Mouse (Mus musculus) kidney, embryonic 14.5 days (tissue): ENCODE results near the gene Utp14a. TPM values are rescaled to one million over a fixed set of nuclear protein-coding genes. Genes with fewer than 3 reads are reported as not detected.

Experiments used
- ATAC-seq: fragments of 200-750 bp; cut with Nextera tagmentation; 2 replicates; pipeline ENCODE4 v1.8.0; 2017; ENCODE audit warnings: moderate number of reproducible peaks, mild to moderate bottlenecking, moderate TSS enrichment, moderate library complexity; ENCODE audit not compliant: low FRiP score, low TSS enrichment
- H3K27ac ChIP-seq: fragments of 300-500 bp; sonication (generic); 2 replicates; pipeline ENCODE4 v1.5.1; 2014; ENCODE audit warnings: low read depth, mild to moderate bottlenecking, low read length, moderate library complexity, mixed read lengths
- H3K27me3 ChIP-seq: fragments of 300-500 bp; sonication (generic); 2 replicates; pipeline ENCODE4 v1.6.1; 2014; ENCODE audit warnings: mild to moderate bottlenecking, low read length; ENCODE audit not compliant: control insufficient read depth, insufficient read depth
- H3K36me3 ChIP-seq: fragments of 300-500 bp; sonication (generic); 2 replicates; pipeline ENCODE4 v1.6.1; 2014; ENCODE audit warnings: low read length, mixed read lengths; ENCODE audit not compliant: control insufficient read depth, insufficient read depth
- H3K4me1 ChIP-seq: fragments of 300-500 bp; sonication (generic); 2 replicates; pipeline ENCODE4 v1.6.1; 2014; ENCODE audit warnings: low read length, mixed read lengths; ENCODE audit not compliant: control insufficient read depth, insufficient read depth
- H3K4me2 ChIP-seq: fragments of 300-500 bp; sonication (generic); replicated peaks from 2 replicates; pipeline ENCODE4 v1.6.1; 2014; ENCODE audit warnings: low read depth, mild to moderate bottlenecking, low read length
- H3K4me3 ChIP-seq: fragments of 300-500 bp; sonication (generic); 2 replicates; pipeline ENCODE4 v1.5.1; 2014; ENCODE audit warnings: mild to moderate bottlenecking, low read length
- H3K9ac ChIP-seq: fragments of 300-500 bp; sonication (generic); 2 replicates; pipeline ENCODE4 v1.6.1; 2014; ENCODE audit warnings: low read depth, mild to moderate bottlenecking, low read length, moderate library complexity
- H3K9me3 ChIP-seq: fragments of 300-500 bp; sonication (generic); 2 replicates; pipeline ENCODE4 v1.6.1; 2016; ENCODE audit warnings: low read length; ENCODE audit not compliant: control insufficient read depth
- WGBS: fragments of 180-500 bp; shearing (Covaris S2); extraction: QIAGEN DNeasy Blood & Tissue Kit; methylation state at CpG from one replicate; pipeline ENCODE4 v1.1.7; 2014; 5-methylcytosine and 5-hydroxymethylcytosine counted together
- polyA plus RNA-seq: library from polyadenylated mRNA; unstranded; fragments of >200 nt; fragmentation: Nextera tagmentation; extraction: Ambion mirVana; gene quantifications from 2 replicates; pipeline ENCODE4 v1.2.1, GENCODE M21; 2014

Utp14a gene
- polyA plus RNA-seq, 1 experiment from 2014 or later: 20.3 TPM

DNA sequence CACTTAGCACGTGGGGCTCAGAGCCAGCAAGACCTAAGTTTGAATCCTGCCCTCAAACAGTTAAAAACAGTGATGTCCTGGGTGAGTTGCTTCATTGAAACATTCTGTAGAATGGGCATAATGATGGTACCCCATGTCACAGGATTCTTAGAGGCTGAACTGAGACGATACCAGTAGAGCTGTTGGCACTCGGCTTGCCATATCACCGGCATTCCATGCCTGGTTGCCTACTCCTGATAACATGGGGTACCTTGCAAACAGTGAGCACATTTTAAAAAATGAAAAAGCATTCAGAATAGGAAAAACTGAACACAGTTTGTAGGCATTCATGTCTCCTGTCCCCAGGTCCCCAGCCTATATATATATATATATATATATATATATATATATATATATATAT is 31.3 kb downstream of the Utp14a start:
- Histone ChIP-seq H3K27me3 (no peaks in the 10 kb centered on the region), H3K4me2 (no peak overlapping the region), H3K4me1 (no peaks in the 10 kb centered on the region), H3K36me3 (no peaks in the 10 kb centered on the region), H3K27ac (no peak overlapping the region), H3K9ac (no peak overlapping the region), H3K4me3 (no peak overlapping the region), H3K9me3 (no peaks in the 10 kb centered on the region)
- no peak for ATAC-seq
- WGBS: 86% methylated on average over 4 of the region's 4 CpGs

DNA sequence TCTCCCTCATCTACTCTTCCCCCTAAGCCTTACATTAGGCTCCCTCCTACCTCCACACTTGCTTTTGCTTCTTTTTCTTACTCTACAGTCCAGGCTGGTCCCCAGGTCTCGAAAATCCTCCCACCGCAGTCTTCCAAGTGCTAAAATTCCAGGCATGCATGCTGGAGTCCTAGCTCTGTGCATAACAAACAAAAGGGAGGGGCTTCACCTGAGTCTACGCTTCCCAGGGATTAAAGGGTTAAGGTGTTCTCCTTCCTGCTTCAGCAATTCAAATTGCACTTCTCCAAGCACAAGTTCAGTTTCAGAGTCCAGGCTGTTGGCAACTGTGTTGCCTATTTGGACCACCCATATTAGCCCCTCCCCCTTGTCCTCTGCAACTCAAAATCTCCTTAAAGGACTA is 34.8 kb downstream of the Utp14a start:
- Histone ChIP-seq H3K4me1 (no peaks in the 10 kb centered on the region), H3K27me3 (no peaks in the 10 kb centered on the region), H3K4me2 (no peak overlapping the region), H3K9ac (no peak overlapping the region), H3K9me3 (no peaks in the 10 kb centered on the region), H3K27ac (no peak overlapping the region), H3K4me3 (no peak overlapping the region), H3K36me3 (no peaks in the 10 kb centered on the region)
- 31% methylated on average over 3 of the region's 3 CpGs for WGBS
- ATAC-seq: no peak

DNA sequence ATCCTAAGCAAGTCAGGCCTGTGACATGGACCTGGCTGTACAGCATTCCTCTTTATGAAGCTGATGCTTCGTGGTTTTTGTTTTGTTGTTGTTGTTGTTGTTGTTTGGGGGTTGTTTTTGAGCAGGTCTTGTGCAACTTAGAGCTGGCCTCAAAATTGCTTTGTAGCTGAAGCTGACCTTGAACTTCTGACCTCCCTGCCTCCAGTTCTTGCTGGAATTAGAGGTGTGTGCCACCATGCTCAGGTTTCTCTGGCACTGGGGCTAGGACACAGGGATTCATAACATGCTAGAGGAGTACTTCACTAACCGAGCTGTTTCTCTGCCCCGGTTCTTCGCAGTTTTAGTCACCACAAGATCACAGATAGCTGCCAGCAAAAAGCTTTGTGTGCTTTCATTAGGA is 48.7 kb downstream of the Utp14a start:
- Histone ChIP-seq H3K27ac (no peak overlapping the region), H3K4me2 (no peak overlapping the region), H3K36me3 (no peaks in the 10 kb centered on the region), H3K27me3 (no peaks in the 10 kb centered on the region), H3K9me3 (no peaks in the 10 kb centered on the region), H3K4me1 (0 out of 2 replicates have a peak, but pooled peaks cover 1% of the 10 kb centered on the region), H3K9ac (no peak overlapping the region), H3K4me3 (no peak overlapping the region)
- WGBS: 73% methylated on average over 4 of the region's 4 CpGs
- no peak for ATAC-seq

DNA sequence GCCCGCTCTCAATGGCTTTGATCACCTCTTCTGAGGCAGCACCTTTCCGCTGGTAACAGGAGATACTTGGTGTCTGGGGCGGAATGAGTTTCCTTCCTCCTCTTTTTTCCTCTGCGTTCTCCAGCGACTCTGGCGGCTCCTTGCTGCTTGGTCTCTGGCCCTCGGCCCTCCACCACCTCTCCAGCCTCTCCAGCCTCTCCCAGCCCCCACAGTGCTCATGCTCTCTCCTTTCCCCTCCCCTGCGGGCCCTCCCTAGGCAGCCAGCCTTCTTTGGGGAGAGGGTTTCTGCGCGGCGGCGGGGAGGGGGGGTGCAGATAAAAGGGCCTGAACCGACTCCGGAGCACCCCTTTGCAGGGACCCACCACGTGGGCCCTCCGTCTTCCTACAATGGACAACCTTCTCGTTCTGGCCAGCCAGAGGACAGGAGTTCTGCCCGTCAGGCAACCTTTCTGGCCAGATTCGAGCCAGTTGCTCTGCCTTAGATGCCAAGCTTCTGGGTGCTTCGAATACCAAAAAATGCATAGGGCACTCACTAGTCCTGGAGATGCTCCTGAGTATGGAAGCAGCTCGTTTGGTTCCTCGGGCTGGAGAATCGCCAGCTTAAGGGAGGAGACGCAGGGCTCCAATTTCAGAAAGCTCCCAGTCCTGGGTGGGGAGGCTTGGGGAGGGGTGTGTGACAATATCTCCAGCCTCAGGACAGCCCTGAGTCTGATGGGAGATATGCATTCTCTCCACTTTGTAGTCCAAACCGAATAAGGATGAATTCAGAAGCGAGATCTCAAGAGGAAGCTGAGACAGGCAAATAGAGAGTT is 54.2 kb downstream of the Utp14a start:
- ATAC-seq: peak; percentile 47

DNA sequence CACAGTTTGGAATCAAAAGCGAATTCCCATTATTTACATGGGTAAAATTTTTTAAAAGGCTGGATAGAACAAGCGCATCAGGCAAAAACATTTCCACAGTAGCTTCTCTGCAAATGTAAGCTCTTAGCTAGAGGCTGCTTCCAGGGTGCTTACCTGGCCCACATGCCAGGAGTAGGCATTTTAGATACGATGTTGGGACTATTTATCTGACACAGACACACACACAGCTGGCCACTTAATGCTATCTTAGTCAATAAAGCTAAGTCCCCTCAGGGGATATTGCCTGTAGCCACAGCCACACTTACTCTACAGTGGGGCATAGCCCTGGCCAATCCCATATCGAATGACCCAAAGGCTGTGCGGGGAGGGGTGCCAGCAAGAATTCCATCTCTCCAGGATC is 55.1 kb downstream of the Utp14a start:
- Histone ChIP-seq H3K4me3 (no peak overlapping the region), H3K4me1 (0 out of 2 replicates have a peak, but pooled peaks cover 8% of the 10 kb centered on the region), H3K9me3 (no peaks in the 10 kb centered on the region), H3K9ac (no peak overlapping the region), H3K4me2 (no peak overlapping the region), H3K27ac (no peak overlapping the region), H3K36me3 (no peaks in the 10 kb centered on the region), H3K27me3 (peaks cover 5% of the 10 kb centered on the region; the same call in 1 of the 2 replicates)
- WGBS: 73% methylated on average over 5 of the region's 5 CpGs
- ATAC-seq: no peak

More for the DNA sequence above, 54.2 kb downstream of the Utp14a start:
- Histone ChIP-seq H3K9ac (peak overlapping the region; percentile 45; the same call in 1 of the 2 replicates), H3K27me3 (peaks cover 5% of the 10 kb centered on the region; the same call in 1 of the 2 replicates), H3K4me3 (peak overlapping the region; percentile 24; the same call in 1 of the 2 replicates), H3K9me3 (no peaks in the 10 kb centered on the region), H3K4me1 (0 out of 2 replicates have a peak, but pooled peaks cover 8% of the 10 kb centered on the region), H3K4me2 (peak overlapping the region; percentile 45), H3K27ac (no peak overlapping the region), H3K36me3 (no peaks in the 10 kb centered on the region)
- 18% methylated on average over 26 of the region's 26 CpGs for WGBS

DNA sequence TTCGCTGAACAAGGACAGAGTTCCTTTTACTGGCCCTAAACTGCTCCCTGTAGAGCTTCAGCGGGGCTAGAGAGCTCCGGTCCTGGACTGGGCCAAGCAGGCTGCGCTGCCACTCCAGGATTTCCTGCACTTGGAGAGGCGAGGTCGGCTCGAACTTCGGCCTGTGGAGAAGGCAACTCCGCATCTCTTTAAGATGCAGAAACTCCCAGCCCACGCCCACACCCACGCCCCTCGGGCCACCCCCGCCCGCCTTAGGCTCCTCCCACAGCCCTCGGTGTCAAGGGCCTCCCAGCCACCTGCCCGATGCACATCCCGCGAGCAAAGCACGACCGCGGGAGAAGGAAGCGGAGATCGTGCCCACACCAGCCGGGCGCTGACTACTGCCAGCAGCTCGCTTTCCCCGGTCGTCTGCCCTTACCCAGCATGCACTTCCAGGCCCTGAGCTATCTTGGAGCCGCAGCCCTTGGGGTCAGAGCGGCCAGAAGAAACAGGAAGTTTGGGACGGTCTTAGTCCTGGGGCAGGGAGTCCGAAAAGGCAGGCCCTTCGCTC is 57.9 kb downstream of the Utp14a start:
- H3K27me3 ChIP-seq: peaks cover 11% of the 10 kb centered on the region
- no peaks in the 10 kb centered on the region for H3K36me3 ChIP-seq
- H3K9ac ChIP-seq: peak overlapping the region; percentile 50; the same call in 1 of the 2 replicates
- peak; percentile 81 for ATAC-seq
- H3K9me3 ChIP-seq: no peaks in the 10 kb centered on the region
- peak overlapping the region; percentile 54 for H3K4me2 ChIP-seq
- peak overlapping the region; percentile 39 for H3K4me3 ChIP-seq
- WGBS: 21% methylated on average over 30 of the region's 33 CpGs
- 0 out of 2 replicates have a peak, but pooled peaks cover 8% of the 10 kb centered on the region for H3K4me1 ChIP-seq
- H3K27ac ChIP-seq: no peak overlapping the region

DNA sequence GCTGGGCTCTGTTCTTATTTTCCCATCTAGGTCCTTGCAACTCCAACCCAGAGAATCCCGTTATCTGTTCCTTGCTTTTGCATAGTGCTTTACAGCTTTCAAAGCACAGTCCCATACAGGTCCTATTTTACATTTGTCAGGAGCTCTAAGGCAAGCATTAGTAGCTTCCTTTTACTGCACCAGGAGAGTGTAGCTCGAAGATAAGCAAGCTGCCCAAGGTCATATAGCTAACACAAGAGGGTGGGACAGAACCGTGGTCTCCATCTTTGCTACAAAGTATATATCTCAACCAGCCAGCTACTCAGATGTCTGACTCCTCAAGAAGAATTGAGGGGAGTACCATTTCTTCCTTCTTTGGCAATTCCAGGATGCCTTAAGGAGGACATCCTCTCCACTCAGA is 60.8 kb downstream of the Utp14a start:
- Histone ChIP-seq H3K4me1 (0 out of 2 replicates have a peak, but pooled peaks cover 6% of the 10 kb centered on the region), H3K27me3 (peaks cover 11% of the 10 kb centered on the region), H3K4me2 (no peak overlapping the region), H3K4me3 (no peak overlapping the region), H3K9ac (no peak overlapping the region), H3K36me3 (no peaks in the 10 kb centered on the region), H3K27ac (no peak overlapping the region), H3K9me3 (no peaks in the 10 kb centered on the region)
- 61% methylated on average over 3 of the region's 3 CpGs for WGBS
- ATAC-seq: no peak

DNA sequence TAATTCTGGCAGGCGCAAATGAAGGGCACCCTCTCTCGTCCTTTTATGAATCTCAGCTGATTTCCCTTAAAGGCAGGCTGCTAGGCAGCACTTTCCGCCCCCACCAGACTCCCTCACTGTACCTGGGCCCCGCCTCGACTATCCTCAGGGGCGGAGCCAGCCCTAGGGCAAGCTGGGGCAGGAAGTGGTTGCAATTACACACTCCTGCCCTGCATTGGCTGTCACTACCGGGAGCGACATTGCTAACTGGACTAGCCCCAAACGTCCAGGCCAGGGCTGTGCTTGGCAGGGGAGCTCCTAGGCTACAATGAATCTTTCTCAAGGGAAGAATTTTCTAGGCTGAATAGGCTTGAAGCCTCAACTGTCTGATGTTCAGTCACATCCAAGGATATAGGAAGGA is 61.5 kb downstream of the Utp14a start:
- WGBS: 22% methylated on average over 9 of the region's 9 CpGs
- Histone ChIP-seq H3K9me3 (no peaks in the 10 kb centered on the region), H3K27me3 (peaks cover 11% of the 10 kb centered on the region), H3K4me3 (no peak overlapping the region), H3K36me3 (no peaks in the 10 kb centered on the region), H3K4me2 (no peak overlapping the region), H3K4me1 (0 out of 2 replicates have a peak, but pooled peaks cover 6% of the 10 kb centered on the region), H3K9ac (no peak overlapping the region), H3K27ac (no peak overlapping the region)
- no peak for ATAC-seq
